ENCODE assay signal across 8 mouse cellular contexts in genomic region chr11:69340161-69341131, GRCm38 (mm10). TPM values are rescaled to one million over a fixed set of nuclear protein-coding genes. Genes with fewer than 3 reads are reported as not detected.
DNase-seq lines count a peak whose midpoint lies in the region; ATAC-seq lines count a peak whose summit lies in the region.

Gene Rnf227, plus strand, starts transcription at chr11:69340461.

- WGBS in hindbrain, embryonic 15.5 days, result under 1% methylated on average over 96 of the region's 99 CpGs

- H3K9ac ChIP-seq in hindbrain, embryonic 15.5 days, result peak within 1 kb of the TSS; percentile 59

- H3K27me3 ChIP-seq in hindbrain, embryonic 15.5 days, result no peaks in the 10 kb centered on the region

- DNase-seq in R1 (ENCODE audit: low read depth, low spot score), result peak; percentile 82
- DNase-seq in gastrocnemius, adult 18-20 months (ENCODE audit: low spot score), result peak; percentile 44
- DNase-seq in left cerebral cortex, adult 11 months (ENCODE audit: low spot score), result peak; percentile 66
- peak; percentile 39 for DNase-seq in lung, postnatal 25 days (ENCODE audit: low spot score)
- DNase-seq in retina, adult 2 months (ENCODE audit: low read depth, low spot score), result peak; percentile 62
- peak; percentile 79 for DNase-seq in thymus, postnatal 14 days

- H3K4me1 ChIP-seq in hindbrain, embryonic 15.5 days (replicated peaks), result peaks cover 22% of the 10 kb centered on the region

- H3K27ac ChIP-seq in hindbrain, embryonic 15.5 days (replicated peaks), result peak within 1 kb of the TSS; percentile 92

- peak; percentile 50 for ATAC-seq in common myeloid progenitor, adult 5-6 weeks (replicated peaks; ENCODE audit: low read depth, poor library complexity, severe bottlenecking)
- peak; percentile 92 for ATAC-seq in hindbrain, embryonic 15.5 days (ENCODE audit: low FRiP score, low read depth)

- H3K36me3 ChIP-seq in hindbrain, embryonic 15.5 days, result peaks cover 24% of the 10 kb centered on the region

- H3K4me3 ChIP-seq in hindbrain, embryonic 15.5 days, result peak within 1 kb of the TSS; percentile 54

- H3K9me3 ChIP-seq in hindbrain, embryonic 15.5 days, result no peaks in the 10 kb centered on the region

- peak within 1 kb of the TSS; percentile 86 for H3K4me2 ChIP-seq in hindbrain, embryonic 15.5 days

RNA-seq across cellular contexts. Expression of gene Rnf227, which starts in this region (rescaled TPM):
- 8.3 and 9.0 TPM in 2 replicates for total RNA-seq in common myeloid progenitor, adult 5-6 weeks (2017)
- total RNA-seq in gastrocnemius, adult 18-20 months (2021), result under 1 TPM; 0.25 to 0.43 TPM
- 221 and 228 TPM in 2 replicates for polyA plus RNA-seq in hindbrain, embryonic 15.5 days (2015; fragmentation: Nextera tagmentation; extraction: Ambion mirVana)

Comparison
In these comparisons a context has a peak if more than half of its experiments do, and no peak if none do; other contexts are left out.
1. Peak in every context shown above with its lines: DNase-seq, ATAC-seq, H3K4me3 ChIP-seq and H3K27ac ChIP-seq.
2. Peak in DNase-seq in gastrocnemius, adult 18-20 months; RNA of the gene not detected or under 1 TPM.